Mouse (Mus musculus) bone marrow, adult 2 months (tissue): Measurements from ENCODE around the gene Slc12a3.

Experiments used
- CTCF ChIP-seq: fragments of 200-500 bp; IDR thresholded peaks from 2 replicates; pipeline ENCODE4 v1.5.1; 2011; ENCODE audit warnings: low read length, control low read depth; ENCODE audit not compliant: control insufficient read depth, insufficient read depth
- POLR2A ChIP-seq: fragments of 200-500 bp; IDR thresholded peaks from 2 replicates; pipeline ENCODE4 v1.6.1; 2011; ENCODE audit warnings: low read depth, mild to moderate bottlenecking, control low read depth, low read length, borderline replicate concordance; ENCODE audit not compliant: control insufficient read depth

DNA sequence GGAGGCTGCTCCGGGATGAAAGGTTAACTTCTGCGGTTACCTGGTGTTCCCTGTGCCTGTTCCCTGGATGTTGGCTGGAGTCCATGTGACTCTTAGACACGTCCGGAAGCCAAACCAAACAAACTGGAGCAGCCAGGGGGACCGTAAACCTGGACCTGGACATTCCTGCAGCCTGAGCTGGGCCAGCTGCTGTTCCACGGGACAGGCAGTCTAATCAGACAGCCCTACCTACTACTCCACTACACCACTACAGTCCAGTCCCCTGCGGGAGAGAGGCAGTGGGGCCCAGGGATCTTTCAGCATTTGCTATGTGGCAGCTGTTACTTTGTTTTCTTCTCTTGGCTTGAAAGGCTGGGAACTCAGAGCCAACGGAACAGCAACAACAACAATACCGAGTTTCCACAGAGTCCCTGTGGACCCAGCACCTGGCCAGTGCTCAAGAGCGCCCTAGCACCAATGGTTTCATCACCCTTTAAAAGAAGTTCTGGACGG, 48.8 kb downstream of the Slc12a3 start:
- TF ChIP-seq CTCF = no peak
- no peak for TF ChIP-seq POLR2A
